Mouse (Mus musculus) left cerebral cortex, adult 18-20 months (tissue): ENCODE measurements at regions not wholly inside any gene's neighbourhood (a gene's known extent, or its start where the extent isn't known, plus 50 kb on each side); places are given as distances from the start of the nearest gene placed in this dataset.

Experiments
- DNase-seq, 2 experiments: peaks; one replicate each; pipeline ENCODE4 v3.0.0; 2021 to 2022; ENCODE audit warnings: low spot score in 2 of 2, mixed read lengths in 1 of 2

- DNase-seq = no peak
Measured at GRCm38 (mm10) chr5:50820674-50821073, 746.9 kb downstream of the Ppargc1a start.

GRCm38 (mm10) chr5:50819959-50820358 lies 747.6 kb downstream of the Ppargc1a start:
- DNase-seq = no peak

GRCm38 (mm10) chr5:50795310-50795709 lies 736.5 kb upstream of the Adgra3 start:
- no peak for DNase-seq

- DNase-seq = no peak
Measured at GRCm38 (mm10) chr5:50794453-50795169, 735.8 kb upstream of the Adgra3 start.

- no peak for DNase-seq
Measured at GRCm38 (mm10) chr5:50793558-50793957, 734.8 kb upstream of the Adgra3 start.

GRCm38 (mm10) chr5:50785273-50785672 lies 726.5 kb upstream of the Adgra3 start:
- no peak for DNase-seq

- peak in 1 of 2 experiments; percentile 3 for DNase-seq
Measured at GRCm38 (mm10) chr5:50779138-50779537, 720.3 kb upstream of the Adgra3 start.

GRCm38 (mm10) chr5:50778221-50778620 lies 719.4 kb upstream of the Adgra3 start:
- no peak for DNase-seq

- DNase-seq = no peak
Measured at GRCm38 (mm10) chr5:50762261-50762660, 703.5 kb upstream of the Adgra3 start.

- no peak for DNase-seq
Measured at GRCm38 (mm10) chr5:50760386-50760785, 701.6 kb upstream of the Adgra3 start.

GRCm38 (mm10) chr5:50752766-50753165 lies 694.0 kb upstream of the Adgra3 start:
- peak; percentile 22 to 55 for DNase-seq

GRCm38 (mm10) chr5:50751358-50751757 lies 692.6 kb upstream of the Adgra3 start:
- DNase-seq = no peak

GRCm38 (mm10) chr5:50743030-50743429 lies 684.2 kb upstream of the Adgra3 start:
- DNase-seq = no peak

GRCm38 (mm10) chr5:50733711-50734110 lies 674.9 kb upstream of the Adgra3 start:
- no peak for DNase-seq

- DNase-seq = no peak
Measured at GRCm38 (mm10) chr5:50728337-50729003, 669.7 kb upstream of the Adgra3 start.

GRCm38 (mm10) chr5:50706945-50707663 lies 648.3 kb upstream of the Adgra3 start:
- no peak for DNase-seq

- DNase-seq = no peak
Measured at GRCm38 (mm10) chr5:50698084-50698483, 639.3 kb upstream of the Adgra3 start.

- no peak for DNase-seq
Measured at GRCm38 (mm10) chr5:50697588-50697987, 638.8 kb upstream of the Adgra3 start.

- DNase-seq = no peak
Measured at GRCm38 (mm10) chr5:50688362-50688761, 629.6 kb upstream of the Adgra3 start.

- DNase-seq = no peak
Measured at GRCm38 (mm10) chr5:50683966-50684365, 625.2 kb upstream of the Adgra3 start.

GRCm38 (mm10) chr5:50636539-50636938 lies 577.7 kb upstream of the Adgra3 start:
- no peak for DNase-seq

- peak; percentile 3 to 36 for DNase-seq
Measured at GRCm38 (mm10) chr5:50626648-50627047, 567.8 kb upstream of the Adgra3 start.
